Mouse (Mus musculus): ENCODE data around the gene March11. TPM values are rescaled to one million over a fixed set of nuclear protein-coding genes. Genes with fewer than 3 reads are reported as not detected.

The March11 gene
- polyA plus RNA-seq, 1 experiment from 2014 or later: not detected

DNA sequence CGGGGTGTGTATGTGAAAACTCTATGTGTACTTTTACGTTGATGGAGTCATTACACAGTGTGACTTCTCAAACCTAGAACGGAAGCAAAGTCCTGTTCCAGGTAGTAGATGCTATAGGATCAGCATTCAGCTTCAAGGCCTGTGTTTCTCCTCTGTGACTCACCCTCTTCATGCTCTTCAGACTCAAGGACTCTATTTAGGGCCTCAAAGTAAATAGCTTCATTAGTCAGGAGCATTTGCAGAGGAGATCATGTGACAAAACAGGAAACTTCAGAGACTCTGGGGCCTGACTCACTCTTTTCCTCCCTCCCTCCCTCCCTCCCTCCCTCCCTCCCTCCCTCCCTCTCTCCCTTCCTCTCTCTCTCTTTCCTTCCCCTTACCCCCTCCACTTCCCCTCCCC is 66.1 kb downstream of the March11 start:
- H3K4me3 ChIP-seq (replicated peaks): no peak overlapping the region
- ATAC-seq (ENCODE audit: low read depth): no peak
- H3K27ac ChIP-seq: no peak overlapping the region
- 63% methylated on average over 3 of the region's 3 CpGs for WGBS (ENCODE audit: insufficient replicate concordance)
- H3K9me3 ChIP-seq (replicated peaks): no peaks in the 10 kb centered on the region
- DNase-seq: no peak
- H3K9ac ChIP-seq: no peak overlapping the region
- no peaks in the 10 kb centered on the region for H3K27me3 ChIP-seq
- no peak overlapping the region for H3K4me2 ChIP-seq
- H3K4me1 ChIP-seq (replicated peaks): no peaks in the 10 kb centered on the region
- no peaks in the 10 kb centered on the region for H3K36me3 ChIP-seq

- Histone ChIP-seq H3K9ac (no peak overlapping the region), H3K4me2 (no peak overlapping the region), H3K27ac (no peak overlapping the region), H3K36me3 (no peaks in the 10 kb centered on the region), H3K27me3 (no peaks in the 10 kb centered on the region), H3K9me3 (replicated peaks) (no peaks in the 10 kb centered on the region), H3K4me1 (replicated peaks) (no peaks in the 10 kb centered on the region), H3K4me3 (replicated peaks) (no peak overlapping the region)
- 36% methylated on average over 2 of the region's 2 CpGs for WGBS (ENCODE audit: insufficient replicate concordance)
- no peak for DNase-seq
- ATAC-seq (ENCODE audit: low read depth): no peak
These were observed 68.5 kb downstream of the March11 start for GRCm38 (mm10) chr15:26377355-26377754.

GRCm38 (mm10) chr15:26378879-26379278 is 70.0 kb downstream of the March11 start:
- H3K36me3 ChIP-seq: no peaks in the 10 kb centered on the region
- 67% methylated on average over 4 of the region's 4 CpGs for WGBS (ENCODE audit: insufficient replicate concordance)
- DNase-seq (no peak), ATAC-seq (ENCODE audit: low read depth) (no peak)
- H3K9ac ChIP-seq: no peak overlapping the region
- H3K4me2 ChIP-seq: no peak overlapping the region
- H3K9me3 ChIP-seq (replicated peaks): no peaks in the 10 kb centered on the region
- H3K27ac ChIP-seq: no peak overlapping the region
- no peak overlapping the region for H3K4me3 ChIP-seq (replicated peaks)
- no peaks in the 10 kb centered on the region for H3K27me3 ChIP-seq
- H3K4me1 ChIP-seq (replicated peaks): no peaks in the 10 kb centered on the region

GRCm38 (mm10) chr15:26379831-26380230 is 71.0 kb downstream of the March11 start:
- no peak overlapping the region for H3K4me2 ChIP-seq
- no peaks in the 10 kb centered on the region for H3K36me3 ChIP-seq
- H3K27me3 ChIP-seq: no peaks in the 10 kb centered on the region
- no peak overlapping the region for H3K4me3 ChIP-seq (replicated peaks)
- H3K4me1 ChIP-seq (replicated peaks): no peaks in the 10 kb centered on the region
- ATAC-seq (ENCODE audit: low read depth) (no peak), DNase-seq (no peak)
- 53% methylated on average over 3 of the region's 3 CpGs for WGBS (ENCODE audit: insufficient replicate concordance)
- H3K27ac ChIP-seq: no peak overlapping the region
- no peaks in the 10 kb centered on the region for H3K9me3 ChIP-seq (replicated peaks)
- no peak overlapping the region for H3K9ac ChIP-seq

- Histone ChIP-seq H3K27ac (no peak overlapping the region), H3K36me3 (no peaks in the 10 kb centered on the region), H3K4me2 (no peak overlapping the region), H3K4me1 (replicated peaks) (no peaks in the 10 kb centered on the region), H3K9ac (no peak overlapping the region), H3K9me3 (replicated peaks) (no peaks in the 10 kb centered on the region), H3K4me3 (replicated peaks) (no peak overlapping the region), H3K27me3 (no peaks in the 10 kb centered on the region)
- DNase-seq: no peak
- WGBS (ENCODE audit: insufficient replicate concordance): 60% methylated on average over 1 of the region's 1 CpGs
- ATAC-seq (ENCODE audit: low read depth): no peak
These were observed 72.0 kb downstream of the March11 start for GRCm38 (mm10) chr15:26380844-26381243.

- H3K36me3 ChIP-seq: no peaks in the 10 kb centered on the region
- no peaks in the 10 kb centered on the region for H3K4me1 ChIP-seq (replicated peaks)
- H3K27ac ChIP-seq: no peak overlapping the region
- no peak for DNase-seq
- 76% methylated on average over 9 of the region's 9 CpGs for WGBS (ENCODE audit: insufficient replicate concordance)
- no peak overlapping the region for H3K4me2 ChIP-seq
- no peak overlapping the region for H3K4me3 ChIP-seq (replicated peaks)
- no peak for ATAC-seq (ENCODE audit: low read depth)
- H3K9ac ChIP-seq: no peak overlapping the region
- no peaks in the 10 kb centered on the region for H3K27me3 ChIP-seq
- no peaks in the 10 kb centered on the region for H3K9me3 ChIP-seq (replicated peaks)
These were observed 81.2 kb downstream of the March11 start for GRCm38 (mm10) chr15:26390001-26390400.

GRCm38 (mm10) chr15:26396556-26396955 is 87.7 kb downstream of the March11 start:
- ATAC-seq (ENCODE audit: low read depth) (no peak), DNase-seq (no peak)
- Histone ChIP-seq H3K9me3 (replicated peaks) (no peaks in the 10 kb centered on the region), H3K27me3 (no peaks in the 10 kb centered on the region), H3K9ac (no peak overlapping the region), H3K4me1 (replicated peaks) (no peaks in the 10 kb centered on the region), H3K4me2 (no peak overlapping the region), H3K36me3 (no peaks in the 10 kb centered on the region), H3K4me3 (replicated peaks) (no peak overlapping the region), H3K27ac (no peak overlapping the region)
- WGBS (ENCODE audit: insufficient replicate concordance): 73% methylated on average over 2 of the region's 2 CpGs

DNA sequence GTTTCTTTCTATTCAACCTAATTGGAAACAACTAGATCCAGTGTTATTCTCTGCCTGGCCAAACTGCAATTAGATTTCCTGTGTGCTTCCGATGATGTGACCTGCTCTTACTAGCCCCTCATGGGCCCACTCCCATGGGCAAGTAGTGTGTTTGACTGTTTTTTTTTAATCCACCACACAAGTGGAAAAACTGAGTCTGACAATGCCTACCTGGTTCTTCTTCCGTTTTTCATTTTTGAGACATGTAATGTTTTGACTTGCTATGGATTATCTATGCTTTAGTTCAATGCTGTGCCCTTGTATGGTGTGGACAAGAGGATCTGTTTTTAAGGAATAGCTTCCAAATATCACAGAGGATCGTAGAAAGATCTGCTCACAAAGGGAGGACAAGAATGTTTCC is 116.4 kb downstream of the March11 start:
- Histone ChIP-seq H3K4me1 (replicated peaks) (no peaks in the 10 kb centered on the region), H3K4me3 (replicated peaks) (no peak overlapping the region), H3K36me3 (no peaks in the 10 kb centered on the region), H3K9me3 (replicated peaks) (no peaks in the 10 kb centered on the region), H3K9ac (no peak overlapping the region), H3K4me2 (no peak overlapping the region), H3K27me3 (no peaks in the 10 kb centered on the region), H3K27ac (no peak overlapping the region)
- DNase-seq: no peak
- WGBS (ENCODE audit: insufficient replicate concordance): 65% methylated on average over 3 of the region's 3 CpGs
- no peak for ATAC-seq (ENCODE audit: low read depth)

DNA sequence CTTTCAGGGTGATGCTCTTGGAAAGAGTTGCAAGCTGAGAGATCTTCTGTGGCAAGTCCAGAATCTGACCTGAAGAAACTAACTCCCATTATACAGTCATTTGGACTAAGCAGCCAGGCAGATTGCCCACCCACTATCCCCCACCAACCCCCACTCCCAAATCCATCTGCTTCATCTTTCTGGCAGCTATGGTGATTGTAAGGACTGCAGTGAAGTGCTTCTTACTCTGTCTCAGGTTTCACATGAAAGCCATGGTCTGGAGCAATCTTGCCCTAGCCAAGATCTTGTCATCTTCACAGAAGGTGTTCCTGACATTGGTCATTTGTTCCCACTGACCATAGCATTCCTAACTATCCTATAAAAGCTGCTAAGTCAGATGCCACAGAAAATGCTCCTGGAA is 117.4 kb downstream of the March11 start:
- Histone ChIP-seq H3K9me3 (replicated peaks) (no peaks in the 10 kb centered on the region), H3K4me3 (replicated peaks) (no peak overlapping the region), H3K36me3 (no peaks in the 10 kb centered on the region), H3K4me1 (replicated peaks) (no peaks in the 10 kb centered on the region), H3K27ac (no peak overlapping the region), H3K4me2 (no peak overlapping the region), H3K9ac (no peak overlapping the region), H3K27me3 (no peaks in the 10 kb centered on the region)
- ATAC-seq (ENCODE audit: low read depth) (no peak), DNase-seq (no peak)

DNA sequence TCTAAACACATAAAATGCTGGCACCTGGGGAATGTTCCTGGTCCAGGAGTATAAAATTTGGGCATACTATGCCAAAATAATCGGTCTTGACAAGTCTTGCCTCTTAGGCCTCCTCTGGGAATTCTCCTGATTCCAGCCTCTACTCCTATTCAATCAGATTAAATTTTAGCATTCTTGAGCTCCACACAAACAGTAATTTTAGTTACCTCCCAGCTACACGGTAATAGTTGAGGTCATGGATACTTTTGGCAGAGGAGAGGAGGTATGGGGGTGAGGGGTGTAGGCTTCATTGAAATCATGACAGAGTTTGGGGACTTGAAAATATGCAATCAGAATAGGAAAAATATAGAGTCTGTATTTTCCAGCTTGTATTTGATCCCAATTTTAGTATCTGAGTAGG is 121.7 kb downstream of the March11 start:
- H3K27me3 ChIP-seq: no peaks in the 10 kb centered on the region
- H3K9ac ChIP-seq: no peak overlapping the region
- H3K4me1 ChIP-seq (replicated peaks): no peaks in the 10 kb centered on the region
- H3K27ac ChIP-seq: no peak overlapping the region
- H3K36me3 ChIP-seq: no peaks in the 10 kb centered on the region
- no peak overlapping the region for H3K4me3 ChIP-seq (replicated peaks)
- 58% methylated on average over 2 of the region's 2 CpGs for WGBS (ENCODE audit: insufficient replicate concordance)
- H3K9me3 ChIP-seq (replicated peaks): no peaks in the 10 kb centered on the region
- H3K4me2 ChIP-seq: no peak overlapping the region
- DNase-seq: no peak
- ATAC-seq (ENCODE audit: low read depth): no peak

- H3K9me3 ChIP-seq (replicated peaks): no peaks in the 10 kb centered on the region
- DNase-seq (no peak), ATAC-seq (ENCODE audit: low read depth) (no peak)
- H3K36me3 ChIP-seq: no peaks in the 10 kb centered on the region
- no peak overlapping the region for H3K9ac ChIP-seq
- no peaks in the 10 kb centered on the region for H3K27me3 ChIP-seq
- H3K4me2 ChIP-seq: no peak overlapping the region
- H3K4me3 ChIP-seq (replicated peaks): no peak overlapping the region
- WGBS (ENCODE audit: insufficient replicate concordance): 41% methylated on average over 2 of the region's 2 CpGs
- no peak overlapping the region for H3K27ac ChIP-seq
- no peaks in the 10 kb centered on the region for H3K4me1 ChIP-seq (replicated peaks)
These were observed 123.8 kb downstream of the March11 start for GRCm38 (mm10) chr15:26432676-26433075.

- ATAC-seq (ENCODE audit: low read depth) (no peak), DNase-seq (no peak)
- H3K27ac ChIP-seq: no peak overlapping the region
- no peaks in the 10 kb centered on the region for H3K9me3 ChIP-seq (replicated peaks)
- WGBS (ENCODE audit: insufficient replicate concordance): 68% methylated on average over 7 of the region's 7 CpGs
- no peak overlapping the region for H3K4me2 ChIP-seq
- no peaks in the 10 kb centered on the region for H3K27me3 ChIP-seq
- H3K4me3 ChIP-seq (replicated peaks): no peak overlapping the region
- no peak overlapping the region for H3K9ac ChIP-seq
- H3K4me1 ChIP-seq (replicated peaks): no peaks in the 10 kb centered on the region
- H3K36me3 ChIP-seq: no peaks in the 10 kb centered on the region
These were observed 126.9 kb downstream of the March11 start for GRCm38 (mm10) chr15:26435725-26436124.

GRCm38 (mm10) chr15:26437113-26437512 is 128.3 kb downstream of the March11 start:
- H3K4me1 ChIP-seq (replicated peaks): no peaks in the 10 kb centered on the region
- no peak overlapping the region for H3K4me2 ChIP-seq
- H3K4me3 ChIP-seq (replicated peaks): no peak overlapping the region
- ATAC-seq (ENCODE audit: low read depth) (no peak), DNase-seq (no peak)
- no peak overlapping the region for H3K9ac ChIP-seq
- WGBS (ENCODE audit: insufficient replicate concordance): 32% methylated on average over 2 of the region's 2 CpGs
- no peak overlapping the region for H3K27ac ChIP-seq
- no peaks in the 10 kb centered on the region for H3K36me3 ChIP-seq
- no peaks in the 10 kb centered on the region for H3K27me3 ChIP-seq
- H3K9me3 ChIP-seq (replicated peaks): no peaks in the 10 kb centered on the region
